Mouse (Mus musculus) left cerebral cortex, postnatal 36 days (tissue): Measurements from ENCODE around the gene Hoxa7. TPM values are rescaled to one million over a fixed set of nuclear protein-coding genes. Genes with fewer than 3 reads are reported as not detected.

Experiments used
- DNase-seq, 2 experiments: peaks; one replicate each; pipeline ENCODE4 v3.0.0; 2021 to 2022; ENCODE audit warnings: low spot score in 2 of 2, mixed read lengths in 1 of 2
- intact Hi-C: fragments of 180-260 bp; cut with DNase I; formaldehyde crosslinking; loops from one replicate; pipeline ENCODE4 v1.15.1; 2025
- total RNA-seq, 2 experiments: library from RNA; stranded (reverse); gene quantifications; 2 replicates each; pipeline ENCODE4 v1.2.3; 2021

Hoxa7 gene
- total RNA-seq, 2 experiments from 2014 or later: not detected

DNA sequence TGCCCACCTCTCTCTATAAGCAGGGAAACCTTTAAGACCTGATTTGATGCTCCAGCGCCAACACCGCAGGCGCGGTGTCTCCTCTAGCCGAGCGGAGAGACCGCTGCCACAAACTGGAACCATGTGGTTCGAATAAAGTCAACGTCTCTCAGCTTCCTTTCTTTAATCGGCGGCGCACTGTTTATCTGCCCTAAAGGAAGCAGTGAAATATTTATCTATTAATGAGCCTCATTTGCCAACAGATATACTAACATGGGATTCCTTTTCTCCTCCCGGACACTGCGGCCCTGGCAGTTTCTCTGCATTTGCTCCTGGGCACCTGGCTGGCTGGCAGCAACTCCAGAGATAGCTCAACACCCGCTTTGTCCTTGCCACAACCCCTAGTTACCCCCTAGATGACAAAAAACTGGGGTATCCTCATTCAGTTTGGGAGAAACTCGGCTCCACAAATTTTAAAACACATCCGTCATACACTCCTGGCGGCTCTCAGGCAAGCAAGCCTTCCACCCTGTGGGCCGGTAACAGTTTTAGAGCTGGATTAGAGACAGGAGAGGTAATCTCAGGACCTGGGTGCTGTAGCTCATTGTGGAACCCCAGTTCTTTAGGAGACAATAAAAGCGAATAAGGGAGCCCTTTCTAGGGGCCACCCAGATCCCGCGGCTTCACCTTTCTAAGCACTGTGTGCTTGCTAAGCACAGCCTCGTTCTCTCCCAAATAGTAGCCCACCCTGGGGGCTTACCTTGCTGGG is 3.6 kb downstream of the Hoxa7 start:
- no peak for DNase-seq
- intact Hi-C loops: loop anchor here (5.0 kb wide), 1 partner anchor 1036 kb away; no protein-coding TSS in a partner anchor

DNA sequence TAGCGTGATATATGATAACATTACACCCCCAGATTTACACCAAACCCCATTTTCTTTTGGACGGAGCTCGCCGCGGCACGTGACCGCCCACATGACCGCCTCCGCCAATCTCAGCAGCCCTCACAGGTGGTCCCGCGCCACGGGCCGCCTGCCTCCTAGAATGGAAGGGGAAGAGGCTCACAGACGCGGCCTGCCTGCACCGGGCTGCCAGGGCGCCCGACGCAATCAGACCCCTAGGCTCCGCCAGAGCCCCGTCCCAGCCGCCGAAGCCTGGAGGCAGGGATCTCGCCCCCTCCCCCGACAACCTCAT is 4.2 kb downstream of the Hoxa7 start:
- intact Hi-C loops: loop anchor here (5.0 kb wide), 1 partner anchor 1035 kb away; no protein-coding TSS in a partner anchor

DNA sequence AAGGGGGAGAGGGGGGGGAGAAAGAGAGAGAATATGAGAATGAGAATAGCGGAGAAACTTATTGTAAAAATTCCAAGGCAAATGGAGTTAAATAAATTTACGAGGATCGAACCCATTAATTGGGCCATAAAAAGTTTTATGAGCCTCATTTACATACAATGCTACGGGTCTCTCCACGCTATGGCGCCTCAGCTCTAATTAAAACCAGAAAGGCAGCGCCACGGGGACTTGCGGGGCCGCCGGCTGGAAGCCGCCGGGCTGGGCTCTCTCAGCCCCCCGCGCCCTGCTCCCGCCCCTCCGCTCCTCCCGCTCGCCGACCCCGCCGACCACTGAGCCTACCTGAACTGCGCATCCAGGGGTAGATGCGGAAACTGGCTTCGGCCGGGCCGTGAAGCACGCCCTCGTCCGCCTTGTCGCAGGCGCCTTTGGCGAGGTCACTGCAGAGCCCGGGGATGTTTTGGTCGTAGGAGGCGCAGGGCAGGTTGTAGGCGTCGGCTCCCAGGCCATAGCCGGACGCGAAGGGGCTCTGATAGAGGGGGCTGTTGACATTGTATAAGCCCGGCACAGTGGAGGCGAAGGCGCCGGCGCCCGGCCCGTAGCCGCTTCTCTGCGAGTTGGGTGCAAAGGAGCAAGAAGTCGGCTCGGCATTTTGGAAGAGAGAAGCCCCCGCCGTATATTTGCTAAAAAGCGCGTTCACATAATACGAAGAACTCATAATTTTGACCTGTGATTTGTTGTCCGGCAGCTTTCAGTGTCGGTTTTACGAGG is 4.8 kb downstream of the Hoxa7 start:
- intact Hi-C loops: loop anchor here (5.0 kb wide), 1 partner anchor 1035 kb away; no protein-coding TSS in a partner anchor
- DNase-seq: no peak

More for the DNA sequence above, 4.2 kb downstream of the Hoxa7 start:
- DNase-seq: no peak

DNA sequence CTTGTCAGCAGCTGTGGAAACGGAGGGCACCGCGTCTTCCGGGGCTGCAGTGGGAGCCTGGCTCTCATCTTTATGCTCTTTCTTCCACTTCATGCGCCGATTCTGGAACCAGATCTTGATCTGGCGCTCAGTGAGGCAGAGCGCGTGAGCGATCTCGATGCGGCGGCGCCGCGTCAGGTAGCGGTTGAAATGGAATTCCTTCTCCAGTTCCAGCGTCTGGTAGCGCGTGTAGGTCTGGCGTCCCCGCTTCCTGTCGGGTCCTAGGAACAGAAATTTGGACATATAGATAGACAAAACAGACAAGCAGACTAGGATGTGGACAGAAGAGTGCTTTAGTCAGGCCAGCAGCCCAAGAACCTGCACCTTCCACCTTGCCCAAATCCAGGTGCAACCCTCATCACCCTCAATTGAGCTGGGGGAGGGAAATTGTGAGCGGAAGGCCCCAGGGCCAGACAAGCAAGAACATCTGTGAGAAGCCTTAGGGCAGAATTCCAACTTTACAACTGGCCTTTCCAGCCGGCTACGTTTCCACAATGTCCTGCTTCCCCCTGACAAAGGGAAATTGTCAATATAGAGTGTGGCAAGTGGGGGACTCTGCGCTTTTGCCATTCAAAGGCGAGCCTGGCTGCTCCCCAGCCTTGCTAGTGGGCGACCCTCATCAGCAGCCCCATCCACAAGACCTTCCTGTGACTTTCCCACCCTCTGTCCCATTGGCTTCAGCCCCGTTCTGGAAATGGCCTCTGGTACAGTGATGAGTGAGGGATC is 5.7 kb downstream of the Hoxa7 start:
- DNase-seq: no peak
- intact Hi-C loops: loop anchor here (5.0 kb wide), 1 partner anchor 1034 kb away; no protein-coding TSS in a partner anchor

DNA sequence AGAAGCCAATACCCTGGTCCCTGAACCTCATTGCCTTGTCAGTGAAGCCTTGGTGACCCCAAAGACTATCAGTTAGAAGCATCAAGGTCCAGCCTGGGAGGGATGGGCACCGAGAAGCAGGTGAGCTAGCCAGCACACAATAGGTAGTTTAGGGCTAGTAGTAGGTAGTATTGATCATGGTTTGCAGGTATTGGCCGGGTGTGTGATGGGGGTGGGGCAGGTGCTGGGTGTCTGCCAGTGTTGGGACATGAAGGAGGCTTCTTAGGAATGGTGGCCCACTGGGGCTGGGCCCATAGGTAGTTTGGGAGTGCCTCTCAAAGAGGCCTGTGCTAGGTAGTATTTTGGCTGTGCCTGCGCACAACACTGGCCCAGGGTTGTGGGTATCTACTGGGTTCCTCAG is 6.6 kb downstream of the Hoxa7 start:
- intact Hi-C loops: loop anchor here (5.0 kb wide), 1 partner anchor 1033 kb away; no protein-coding TSS in a partner anchor
- no peak for DNase-seq

DNA sequence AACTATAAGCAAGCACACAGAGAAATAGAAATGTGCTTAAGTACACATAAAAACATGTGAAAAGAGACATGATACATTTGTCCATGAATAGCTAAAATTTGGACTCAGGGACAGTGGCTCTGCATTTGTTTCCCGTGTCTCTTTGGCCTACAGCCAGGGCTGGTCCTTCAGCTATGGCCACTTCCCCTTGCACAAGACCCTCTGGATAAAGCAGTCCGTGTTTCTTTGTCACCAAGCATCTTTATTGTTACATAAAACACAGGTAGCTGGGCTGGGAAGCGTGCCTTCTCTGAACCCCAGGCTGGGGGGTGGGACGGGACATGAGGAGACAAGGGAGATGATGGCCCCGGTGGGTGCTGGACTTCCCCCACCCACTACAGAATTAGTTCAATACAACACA is 7.4 kb downstream of the Hoxa7 start:
- intact Hi-C loops: no loop called here
- no peak for DNase-seq

DNA sequence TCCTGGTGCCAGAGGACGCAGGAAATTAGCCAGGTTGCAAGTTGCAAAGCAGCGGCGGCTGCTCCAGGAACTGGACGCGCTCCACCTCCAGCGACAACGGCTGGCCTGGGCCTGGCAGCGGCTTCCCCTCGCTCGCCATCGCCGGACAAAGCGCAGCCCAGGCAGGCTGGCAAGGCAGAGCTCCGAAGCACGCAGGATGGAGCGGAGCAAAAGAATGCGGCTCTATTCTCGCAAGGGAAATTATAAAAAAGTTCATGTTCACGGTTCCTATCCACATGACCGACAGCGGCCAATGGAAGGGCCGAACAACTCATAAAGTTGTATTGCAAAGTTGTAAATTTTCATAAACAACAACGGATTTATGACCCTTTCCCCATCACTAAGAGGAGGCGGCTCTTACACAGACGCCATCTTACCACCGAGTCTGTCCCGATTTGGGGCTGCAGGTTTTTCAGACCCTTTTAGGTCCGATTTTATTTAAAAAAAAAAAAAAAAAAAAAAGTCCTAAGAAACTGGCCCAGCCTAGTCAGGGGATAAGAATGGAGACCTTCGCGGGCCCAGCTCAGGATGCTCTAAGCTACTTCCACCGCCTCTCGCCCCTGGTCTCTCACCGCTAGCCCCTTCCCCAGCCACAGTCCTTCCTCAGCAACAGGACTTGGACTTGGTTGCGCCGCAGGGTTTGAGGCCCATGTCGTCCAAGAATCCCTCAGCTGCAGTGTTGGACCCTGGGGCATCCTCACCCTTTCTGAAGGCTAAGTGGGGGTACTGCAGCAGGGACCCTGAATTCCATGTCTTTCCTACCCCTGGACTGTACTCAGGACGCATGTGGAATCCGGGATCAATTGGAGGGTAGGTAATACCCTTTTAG is 8.3 kb downstream of the Hoxa7 start, which contains the start of the genes Hoxa3 and Gm28308:
Hoxa3 (minus strand) TSS at position 218 of the 868 bp plus-strand sequence.
Gm28308 (minus strand) TSS at position 221 of the 868 bp plus-strand sequence.
- intact Hi-C loops: no loop called here
- DNase-seq: no peak

DNA sequence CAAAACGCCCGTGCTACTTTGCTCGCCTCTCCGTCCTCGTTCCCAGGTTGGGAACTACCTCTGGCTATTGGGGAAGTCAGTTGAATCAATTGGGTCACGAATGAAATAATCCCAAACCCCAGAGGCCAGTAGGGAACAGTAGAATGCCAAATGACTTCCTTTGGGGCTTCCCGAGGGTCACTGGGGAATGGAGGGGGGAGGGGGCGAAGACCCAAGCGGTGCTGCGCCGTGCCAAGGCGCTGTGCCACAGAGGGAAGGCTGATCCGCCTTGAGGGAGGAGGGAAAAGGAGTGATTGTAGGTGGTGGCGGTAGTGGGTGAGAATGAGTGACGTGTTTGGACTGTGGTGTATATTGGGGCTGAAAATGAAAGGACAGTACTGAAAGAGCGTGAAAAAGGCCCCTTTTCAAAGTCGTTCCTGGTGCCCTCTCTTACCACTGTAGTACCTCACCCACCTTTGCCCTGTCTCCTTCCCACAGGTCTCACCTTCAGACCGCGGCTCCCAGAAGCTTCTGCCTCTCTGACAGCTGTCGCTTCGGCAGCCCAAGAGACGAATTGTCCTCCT is 9.0 kb downstream of the Hoxa7 start:
- intact Hi-C loops: no loop called here
- DNase-seq: peak in 1 of 2 experiments; percentile 2

DNA sequence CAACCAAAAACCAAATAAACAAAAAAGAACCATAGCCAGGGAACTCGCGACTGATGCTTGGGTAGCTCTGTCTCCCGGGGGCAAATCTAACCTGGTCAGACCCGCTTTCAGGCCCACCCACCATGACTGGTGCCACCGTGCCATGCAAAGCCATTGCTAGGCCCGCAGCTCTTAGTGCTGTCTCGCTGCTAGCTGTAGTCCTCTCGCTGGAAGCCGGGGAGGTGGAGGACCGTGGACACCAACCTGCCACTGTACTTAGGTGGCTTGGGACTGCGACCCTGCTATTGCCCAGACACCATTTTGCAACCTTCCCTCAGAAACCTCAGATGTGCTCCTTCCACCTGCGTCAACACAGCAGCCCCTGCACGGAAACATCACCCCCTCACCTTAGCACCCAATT is 9.7 kb downstream of the Hoxa7 start:
- intact Hi-C loops: no loop called here
- no peak for DNase-seq

DNA sequence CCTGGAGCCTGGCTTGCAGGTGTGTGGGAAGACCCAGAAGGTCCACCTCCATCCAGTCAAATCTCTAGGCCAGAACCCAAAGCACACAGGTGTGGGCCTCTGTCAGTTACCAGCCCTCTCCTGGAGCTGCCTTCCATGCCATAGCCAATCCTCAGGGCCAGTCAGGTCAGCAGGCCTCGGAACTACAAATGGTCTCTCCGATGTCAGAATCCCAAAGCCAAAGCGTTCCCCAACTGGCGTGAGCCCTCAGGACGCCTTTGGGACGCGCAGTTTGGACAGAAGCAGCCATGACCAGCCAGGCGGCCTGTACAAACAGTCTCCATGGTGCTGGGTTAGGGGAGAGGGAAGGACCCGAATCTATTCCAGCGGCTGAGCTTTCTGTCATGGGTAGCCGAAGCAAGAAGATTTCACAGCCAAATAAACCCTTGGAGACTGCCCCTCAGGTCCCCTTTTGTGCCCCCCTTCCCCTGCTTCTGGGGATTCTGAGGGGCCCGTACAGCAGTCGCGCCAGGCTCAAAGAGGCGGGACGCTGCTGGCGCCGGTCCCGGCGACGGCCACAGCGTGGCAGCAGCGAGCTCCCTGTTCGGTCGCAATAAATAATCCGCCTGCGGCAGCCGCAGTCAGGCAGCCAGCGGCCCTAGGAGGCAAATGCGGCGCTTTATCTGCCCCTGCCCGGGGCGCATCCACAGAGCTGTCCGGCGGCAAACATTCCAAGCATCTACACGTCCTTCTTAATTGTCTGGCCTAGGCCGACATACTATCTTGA is 10.3 kb downstream of the Hoxa7 start:
- intact Hi-C loops: no loop called here

DNA sequence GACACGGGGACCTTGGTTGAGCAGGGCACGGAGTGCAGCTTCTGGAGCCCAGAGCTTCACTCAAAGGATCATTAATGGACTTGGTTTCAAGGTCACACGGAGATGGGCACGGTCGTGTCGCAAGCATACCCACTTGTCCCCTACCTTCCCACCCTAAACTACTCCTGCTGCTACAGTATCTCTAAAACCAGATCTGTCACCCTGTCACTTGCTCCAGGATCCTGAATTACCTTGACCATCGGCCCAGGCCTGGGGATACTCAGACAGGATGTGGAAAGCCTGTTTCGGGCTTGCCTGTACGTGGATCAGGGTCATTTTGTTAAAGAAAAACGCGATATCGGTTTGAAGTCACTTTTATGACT is 12.0 kb downstream of the Hoxa7 start:
- DNase-seq: no peak
- intact Hi-C loops: no loop called here

More for the DNA sequence above, 10.3 kb downstream of the Hoxa7 start:
- peak in 1 of 2 experiments; percentile 64 for DNase-seq

DNA sequence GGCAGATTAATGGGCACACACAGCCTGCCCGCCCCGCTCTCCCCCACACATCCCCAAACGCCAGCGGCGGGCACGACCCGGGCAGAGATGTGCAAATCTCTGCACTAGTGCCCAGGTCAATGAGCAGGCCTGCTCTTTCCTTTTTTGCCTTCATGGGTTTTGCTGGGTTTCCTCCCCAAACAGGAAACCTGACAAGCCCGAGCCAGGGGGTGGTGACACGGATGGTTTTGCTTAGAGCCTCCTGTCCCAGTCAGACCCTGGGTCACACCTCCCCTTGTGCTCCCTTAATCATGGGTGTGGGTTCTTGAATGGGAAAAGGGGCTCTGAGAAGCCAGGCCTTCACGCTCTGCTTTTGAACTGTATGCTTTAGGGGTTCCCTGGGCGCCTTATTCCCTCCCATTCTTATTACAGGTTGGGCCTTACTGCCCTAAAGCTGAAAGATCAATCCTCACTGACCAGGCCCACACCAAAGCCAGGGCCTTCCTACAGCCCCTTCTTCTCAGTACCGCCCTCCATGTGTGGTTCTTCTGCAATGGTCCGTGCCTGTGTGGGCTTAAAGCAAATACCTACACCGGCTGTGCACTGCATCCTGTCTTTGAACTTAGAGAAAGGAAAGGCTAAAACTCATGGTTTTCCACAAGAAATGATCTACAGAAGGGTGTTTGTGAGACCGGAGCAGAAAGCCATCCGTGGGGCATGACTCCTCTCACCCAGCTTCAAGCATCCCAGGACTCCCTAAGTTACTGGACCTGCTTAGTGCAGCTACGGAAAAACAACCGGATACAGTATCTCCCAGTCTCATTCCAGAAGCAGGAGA is 12.6 kb downstream of the Hoxa7 start:
- DNase-seq: no peak

DNA sequence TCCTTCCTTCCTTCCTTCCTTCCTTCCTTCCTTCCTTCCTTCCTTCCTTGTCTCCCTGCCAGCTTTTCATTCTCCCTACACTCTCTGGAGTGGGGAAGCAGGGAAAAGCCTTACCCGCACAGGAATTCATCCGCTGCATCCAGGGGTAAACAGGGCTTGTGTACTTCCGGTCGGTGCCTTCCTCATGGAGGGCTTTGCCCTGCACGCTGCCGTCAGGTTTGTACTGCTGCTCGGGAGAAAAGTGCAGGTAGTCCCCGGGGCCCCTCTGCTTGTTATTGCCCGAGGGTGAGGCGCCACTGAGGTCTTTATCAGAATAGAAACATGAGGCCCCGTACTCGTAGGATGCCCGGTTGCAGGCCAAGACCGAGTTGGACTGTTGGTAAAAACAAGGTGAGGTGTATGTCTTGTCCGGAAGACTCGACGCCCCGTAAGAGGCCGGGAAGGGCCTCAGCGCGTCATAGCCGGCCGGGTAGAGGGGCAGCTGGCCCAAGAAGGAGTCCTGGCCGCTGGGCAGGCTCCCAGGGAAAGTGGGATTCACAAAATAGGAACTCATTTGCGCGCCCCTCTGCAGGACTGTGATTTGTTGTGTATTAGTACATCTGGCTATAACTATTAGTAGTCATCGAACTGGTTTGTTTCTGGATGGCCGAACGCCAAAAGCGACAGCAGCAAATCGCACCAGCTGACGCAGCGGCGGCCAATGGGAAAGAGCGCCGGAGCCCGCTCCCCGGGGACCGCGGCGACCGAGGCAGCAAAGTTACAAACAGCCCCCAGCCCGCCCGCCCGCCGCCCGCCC is 13.4 kb downstream of the Hoxa7 start, which contains the start of gene Hoxa6:
Hoxa6 (minus strand) TSS at position 651 of the 796 bp plus-strand sequence.
- no peak for DNase-seq
- intact Hi-C loops: no loop called here

More for the DNA sequence above, 12.6 kb downstream of the Hoxa7 start:
- intact Hi-C loops: no loop called here

DNA sequence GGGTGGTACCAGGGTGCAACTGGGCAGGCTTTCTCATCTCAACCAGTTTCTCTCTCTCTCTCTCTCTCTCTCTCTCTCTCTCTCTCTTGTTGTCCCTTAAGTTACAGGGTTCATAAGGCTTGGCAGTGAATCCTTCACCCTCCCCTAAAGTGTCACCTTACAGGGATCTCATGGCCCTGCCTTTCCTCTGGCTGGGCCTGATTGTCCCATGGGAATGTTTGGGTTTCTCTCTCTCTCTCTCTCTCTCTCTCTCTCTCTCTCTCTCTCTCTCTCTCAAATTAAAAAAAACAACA is 14.0 kb downstream of the Hoxa7 start:
- intact Hi-C loops: no loop called here
- no peak for DNase-seq

DNA sequence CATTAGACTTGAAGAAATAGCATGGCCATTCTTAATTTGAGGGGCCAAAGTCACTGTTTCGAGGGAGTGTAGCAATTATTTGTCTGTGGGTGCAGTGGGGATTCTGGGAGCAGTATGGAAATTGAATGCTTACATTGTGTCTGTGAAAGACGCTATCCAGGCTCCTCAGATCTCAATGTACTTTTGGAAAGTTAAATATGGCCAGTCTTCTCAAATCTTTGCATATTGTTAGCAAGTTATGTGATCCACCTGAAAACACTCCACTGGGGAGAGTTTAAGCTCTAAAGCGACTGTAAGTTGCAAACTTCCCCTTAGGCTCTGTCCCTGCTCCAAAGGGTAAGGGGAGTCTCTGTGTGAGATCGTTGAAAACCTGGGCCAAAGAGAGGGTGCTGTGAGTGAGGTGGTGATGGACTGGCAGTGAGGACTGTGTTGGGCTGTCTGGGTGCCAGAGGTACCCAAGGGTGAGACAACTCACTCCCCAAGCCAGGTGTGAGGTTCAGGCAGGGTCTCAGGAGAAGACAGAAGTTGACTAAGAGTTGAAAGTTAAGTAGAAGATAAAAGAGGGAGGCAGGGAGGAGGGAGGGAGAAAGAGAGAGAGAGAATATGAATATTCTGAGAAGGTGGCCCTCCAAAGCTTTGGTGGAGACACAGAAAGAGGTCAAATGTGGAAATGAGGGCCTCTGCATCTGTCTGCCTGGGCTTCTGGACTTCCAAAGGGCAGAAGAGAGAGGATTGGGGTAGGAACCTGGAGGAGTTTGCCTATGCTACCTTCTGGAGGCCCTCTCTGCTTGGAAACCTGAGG is 14.6 kb downstream of the Hoxa7 start:
- DNase-seq: no peak
- intact Hi-C loops: no loop called here
